Mouse (Mus musculus) liver, embryonic 13.5 days (tissue): ENCODE measurements around the gene Leo1. TPM values are rescaled to one million over a fixed set of nuclear protein-coding genes. Genes with fewer than 3 reads are reported as not detected.
A peak's percentile ranks its signal among the peaks of the same experiment; 100 is the strongest.
"Not testable (repeated sequence)": the region's sequence is repeated elsewhere in the genome, so short reads cannot be mapped to it uniquely, and the experiment has no call there.

Experiments
- ATAC-seq: fragments of 200-750 bp; cut with Nextera tagmentation; 2 replicates; pipeline ENCODE4 v1.8.0; 2017; ENCODE audit warnings: low read depth, mild to moderate bottlenecking, moderate number of reproducible peaks, moderate library complexity
- DNase-seq: peaks from one replicate; pipeline ENCODE4 v3.0.0; 2022
- H3K27ac ChIP-seq: fragments of 300-500 bp; sonication (generic); 2 replicates; pipeline ENCODE4 v1.5.1; 2015; ENCODE audit warnings: moderate library complexity, mild to moderate bottlenecking, inconsistent platforms
- H3K27me3 ChIP-seq: fragments of 300-500 bp; sonication (generic); 2 replicates; pipeline ENCODE4 v1.6.1; 2015; ENCODE audit warnings: mild to moderate bottlenecking, inconsistent platforms
- H3K36me3 ChIP-seq: fragments of 300-500 bp; sonication (generic); 2 replicates; pipeline ENCODE4 v1.6.1; 2015; ENCODE audit warnings: mild to moderate bottlenecking, inconsistent platforms
- H3K4me1 ChIP-seq: fragments of 300-500 bp; sonication (generic); replicated peaks from 2 replicates; pipeline ENCODE4 v1.6.1; 2015; ENCODE audit warnings: inconsistent platforms
- H3K4me2 ChIP-seq: fragments of 300-500 bp; sonication (generic); 2 replicates; pipeline ENCODE4 v1.6.1; 2015; ENCODE audit warnings: inconsistent platforms, mild to moderate bottlenecking, moderate library complexity
- H3K4me3 ChIP-seq: fragments of 300-500 bp; sonication (generic); replicated peaks from 2 replicates; pipeline ENCODE4 v1.5.1; 2015; ENCODE audit warnings: mild to moderate bottlenecking, inconsistent platforms
- H3K9ac ChIP-seq: fragments of 300-500 bp; sonication (generic); 2 replicates; pipeline ENCODE4 v1.6.1; 2015; ENCODE audit warnings: mild to moderate bottlenecking, inconsistent platforms
- H3K9me3 ChIP-seq: fragments of 300-500 bp; sonication (generic); replicated peaks from 2 replicates; pipeline ENCODE4 v1.6.1; 2016; ENCODE audit warnings: inconsistent platforms
- WGBS: fragments of 180-500 bp; shearing (Covaris S2); methylation state at CpG from one replicate; pipeline ENCODE4 v1.1.7; 2015; ENCODE audit not compliant: insufficient replicate concordance; 5-methylcytosine and 5-hydroxymethylcytosine counted together
- polyA plus RNA-seq: library from polyadenylated mRNA; unstranded; fragments of >200 nt; fragmentation: Nextera tagmentation; extraction: Ambion mirVana; gene quantifications from 2 replicates; pipeline ENCODE4 v1.2.1, GENCODE M21; 2015

Gene Leo1
- polyA plus RNA-seq, 1 experiment from 2014 or later = 18.9 TPM

GRCm38 (mm10) chr9:75437653-75438385, 3.5 kb upstream of the Leo1 start:
- no peak overlapping the region for H3K4me3 ChIP-seq
- H3K4me1 ChIP-seq = peaks cover 32% of the 10 kb centered on the region
- H3K27ac ChIP-seq = no peak overlapping the region
- ATAC-seq (no peak), DNase-seq (peak; percentile 30)
- H3K9me3 ChIP-seq = no peaks in the 10 kb centered on the region
- 26% methylated on average over 6 of the region's 6 CpGs for WGBS
- no peak overlapping the region for H3K4me2 ChIP-seq
- H3K9ac ChIP-seq = no peak overlapping the region
- no peaks in the 10 kb centered on the region for H3K27me3 ChIP-seq
- H3K36me3 ChIP-seq = no peaks in the 10 kb centered on the region

GRCm38 (mm10) chr9:75441691-75442131, 387 bp downstream of the Leo1 start:
- no peak for DNase-seq
- no peaks in the 10 kb centered on the region for H3K27me3 ChIP-seq

GRCm38 (mm10) chr9:75444981-75445380, 3.7 kb downstream of the Leo1 start:
- no peaks in the 10 kb centered on the region for H3K9me3 ChIP-seq
- no peak overlapping the region for H3K9ac ChIP-seq
- peaks cover 20% of the 10 kb centered on the region for H3K4me1 ChIP-seq
- no peaks in the 10 kb centered on the region for H3K27me3 ChIP-seq
- WGBS = 85% methylated on average over 15 of the region's 15 CpGs
- H3K36me3 ChIP-seq = peaks cover 50% of the 10 kb centered on the region
- no peak overlapping the region for H3K4me2 ChIP-seq
- ATAC-seq (no peak), DNase-seq (no peak)
- H3K4me3 ChIP-seq = no peak overlapping the region
- H3K27ac ChIP-seq = no peak overlapping the region

More at GRCm38 (mm10) chr9:75441691-75442131, 387 bp downstream of the Leo1 start:
- H3K36me3 ChIP-seq = peaks cover 18% of the 10 kb centered on the region
- WGBS = under 1% methylated on average over 29 of the region's 31 CpGs
- H3K9ac ChIP-seq = peak overlapping the region; percentile 87
- peak overlapping the region; percentile 87 for H3K4me3 ChIP-seq
- H3K4me2 ChIP-seq = peak overlapping the region; percentile 90
- H3K9me3 ChIP-seq = no peaks in the 10 kb centered on the region
- H3K4me1 ChIP-seq = peaks cover 20% of the 10 kb centered on the region
- peak; percentile 79 for ATAC-seq
- H3K27ac ChIP-seq = peak overlapping the region; percentile 82

- H3K4me3 ChIP-seq, ATAC-seq, H3K9ac ChIP-seq, H3K9me3 ChIP-seq, H3K4me2 ChIP-seq, DNase-seq, H3K27ac ChIP-seq, H3K27me3 ChIP-seq: not testable (repeated sequence)
- Histone ChIP-seq H3K4me1 (peaks cover 15% of the 10 kb centered on the region), H3K36me3 (peaks cover 59% of the 10 kb centered on the region)
- 80% methylated on average over 10 of the region's 10 CpGs for WGBS
Observed at GRCm38 (mm10) chr9:75446574-75446973, 5.2 kb downstream of the Leo1 start.

- 85% methylated on average over 3 of the region's 3 CpGs for WGBS
- H3K9ac ChIP-seq = no peak overlapping the region
- H3K36me3 ChIP-seq = peaks cover 72% of the 10 kb centered on the region
- no peak overlapping the region for H3K27ac ChIP-seq
- H3K9me3 ChIP-seq = no peaks in the 10 kb centered on the region
- H3K4me2 ChIP-seq = no peak overlapping the region
- peaks cover 2% of the 10 kb centered on the region for H3K4me1 ChIP-seq
- no peak overlapping the region for H3K4me3 ChIP-seq
- ATAC-seq = no peak
- H3K27me3 ChIP-seq = no peaks in the 10 kb centered on the region
- no peak for DNase-seq
Observed at GRCm38 (mm10) chr9:75448021-75448420, 6.7 kb downstream of the Leo1 start.

- Histone ChIP-seq H3K4me2 (no peak overlapping the region), H3K27ac (no peak overlapping the region), H3K4me3 (no peak overlapping the region), H3K9me3 (no peaks in the 10 kb centered on the region), H3K4me1 (no peaks in the 10 kb centered on the region), H3K27me3 (no peaks in the 10 kb centered on the region), H3K36me3 (peaks cover 92% of the 10 kb centered on the region), H3K9ac (no peak overlapping the region)
- 66% methylated on average over 2 of the region's 2 CpGs for WGBS
- DNase-seq (no peak), ATAC-seq (no peak)
Observed at GRCm38 (mm10) chr9:75453994-75454393, 12.7 kb downstream of the Leo1 start.

GRCm38 (mm10) chr9:75455684-75456083, 14.4 kb downstream of the Leo1 start:
- Histone ChIP-seq H3K9me3 (no peaks in the 10 kb centered on the region), H3K27ac (no peak overlapping the region), H3K36me3 (peaks cover 97% of the 10 kb centered on the region), H3K4me3 (no peak overlapping the region), H3K27me3 (no peaks in the 10 kb centered on the region), H3K4me1 (no peaks in the 10 kb centered on the region), H3K4me2 (no peak overlapping the region), H3K9ac (no peak overlapping the region)
- ATAC-seq = no peak
- WGBS = 70% methylated on average over 10 of the region's 10 CpGs
- no peak for DNase-seq

GRCm38 (mm10) chr9:75463050-75463660, 21.8 kb downstream of the Leo1 start:
- ATAC-seq (no peak), DNase-seq (no peak)
- Histone ChIP-seq H3K27ac (no peak overlapping the region), H3K4me3 (no peak overlapping the region), H3K27me3 (no peaks in the 10 kb centered on the region), H3K9ac (no peak overlapping the region; the same call in 1 of the 2 replicates), H3K4me2 (no peak overlapping the region), H3K9me3 (no peaks in the 10 kb centered on the region), H3K36me3 (peaks cover 82% of the 10 kb centered on the region), H3K4me1 (no peaks in the 10 kb centered on the region)
- 82% methylated on average over 8 of the region's 8 CpGs for WGBS

- H3K4me1 ChIP-seq = no peaks in the 10 kb centered on the region
Observed at GRCm38 (mm10) chr9:75465856-75466255, 24.5 kb downstream of the Leo1 start.

GRCm38 (mm10) chr9:75466641-75467040, 25.3 kb downstream of the Leo1 start:
- no peak overlapping the region for H3K4me3 ChIP-seq
- peaks cover 61% of the 10 kb centered on the region for H3K36me3 ChIP-seq
- no peak for DNase-seq
- no peaks in the 10 kb centered on the region for H3K4me1 ChIP-seq
- ATAC-seq = no peak
- no peaks in the 10 kb centered on the region for H3K9me3 ChIP-seq
- no peak overlapping the region for H3K27ac ChIP-seq
- no peak overlapping the region for H3K4me2 ChIP-seq
- H3K27me3 ChIP-seq = no peaks in the 10 kb centered on the region
- no peak overlapping the region for H3K9ac ChIP-seq
- WGBS = 79% methylated on average over 4 of the region's 4 CpGs

More at GRCm38 (mm10) chr9:75465856-75466255, 24.5 kb downstream of the Leo1 start:
- Histone ChIP-seq H3K36me3 (peaks cover 61% of the 10 kb centered on the region), H3K9me3 (no peaks in the 10 kb centered on the region), H3K27me3 (no peaks in the 10 kb centered on the region), H3K27ac (no peak overlapping the region), H3K4me2 (no peak overlapping the region), H3K9ac (no peak overlapping the region), H3K4me3 (no peak overlapping the region)
- DNase-seq = no peak
- no peak for ATAC-seq
- WGBS = 75% methylated on average over 9 of the region's 9 CpGs

GRCm38 (mm10) chr9:75467581-75467980, 26.3 kb downstream of the Leo1 start:
- peaks cover 57% of the 10 kb centered on the region for H3K36me3 ChIP-seq
- no peak overlapping the region for H3K27ac ChIP-seq
- 86% methylated on average over 3 of the region's 3 CpGs for WGBS
- H3K27me3 ChIP-seq = no peaks in the 10 kb centered on the region
- no peaks in the 10 kb centered on the region for H3K9me3 ChIP-seq
- no peak overlapping the region for H3K4me2 ChIP-seq
- no peak overlapping the region for H3K4me3 ChIP-seq
- H3K4me1 ChIP-seq = no peaks in the 10 kb centered on the region
- DNase-seq (no peak), ATAC-seq (no peak)
- H3K9ac ChIP-seq = no peak overlapping the region
